Mouse (Mus musculus): ENCODE results near the gene Sirt2.

- TF ChIP-seq CTCF (IDR thresholded peaks at IDR 0.05; ENCODE audit: low read depth, low read length), result no peak
- no peak for TF ChIP-seq POLR2A (IDR thresholded peaks at IDR 0.05; ENCODE audit: extremely low read depth, insufficient read depth, low read length)
Measured at GRCm38 (mm10) chr7:28801451-28801850, 34.9 kb downstream of the Sirt2 start.
